Mouse (Mus musculus) cerebellum, adult 2 months (tissue): ENCODE measurements around the gene Ttc17.

ENCODE experiments used
- CTCF ChIP-seq: fragments of 200-500 bp; IDR thresholded peaks from 2 replicates; pipeline ENCODE4 v1.5.1; 2011; ENCODE audit warnings: low read depth, mild to moderate bottlenecking, control low read depth, low read length, moderate library complexity, borderline replicate concordance; ENCODE audit not compliant: insufficient read depth
- POLR2A ChIP-seq: fragments of 200-500 bp; IDR thresholded peaks from 2 replicates; pipeline ENCODE4 v1.6.1; 2011; ENCODE audit warnings: low read length, control low read depth, borderline replicate concordance; ENCODE audit not compliant: insufficient read depth

GRCm38 (mm10) chr2:94288086-94288485, 118.4 kb downstream of the Ttc17 start:
- no peak for TF ChIP-seq POLR2A
- TF ChIP-seq CTCF = no peak
